Mouse (Mus musculus) limb, embryonic 11.5 days (tissue): ENCODE data around the gene Zbtb45. TPM values are rescaled to one million over a fixed set of nuclear protein-coding genes. Genes with fewer than 3 reads are reported as not detected.

Experiments used
- ATAC-seq: fragments of 200-750 bp; cut with Nextera tagmentation; 2 replicates; pipeline ENCODE4 v1.8.0; 2017; ENCODE audit warnings: low read depth; ENCODE audit not compliant: insufficient number of reproducible peaks, low FRiP score, low TSS enrichment
- DNase-seq: peaks from one replicate; pipeline ENCODE4 v3.0.0-alpha.2; 2015; ENCODE audit warnings: low spot score
- H3K27ac ChIP-seq: fragments of 300-500 bp; sonication (generic); replicated peaks from 2 replicates; pipeline ENCODE4 v1.5.1; 2014; ENCODE audit warnings: low read depth, mild to moderate bottlenecking, low read length
- H3K27me3 ChIP-seq: fragments of 300-500 bp; sonication (generic); 2 replicates; pipeline ENCODE4 v1.6.1; 2014; ENCODE audit warnings: mild to moderate bottlenecking, low read length, mixed read lengths; ENCODE audit not compliant: control insufficient read depth, insufficient read depth
- H3K36me3 ChIP-seq: fragments of 300-500 bp; sonication (generic); 2 replicates; pipeline ENCODE4 v1.6.1; 2014; ENCODE audit warnings: mild to moderate bottlenecking, low read length, moderate library complexity, mixed read lengths; ENCODE audit not compliant: control insufficient read depth, insufficient read depth
- H3K4me1 ChIP-seq: fragments of 300-500 bp; sonication (generic); 2 replicates; pipeline ENCODE4 v1.6.1; 2014; ENCODE audit warnings: low read length, mixed read lengths; ENCODE audit not compliant: control insufficient read depth, insufficient read depth
- H3K4me2 ChIP-seq: fragments of 300-500 bp; sonication (generic); 2 replicates; pipeline ENCODE4 v1.6.1; 2014; ENCODE audit warnings: low read depth, mild to moderate bottlenecking, moderate library complexity; ENCODE audit not compliant: severe bottlenecking
- H3K4me3 ChIP-seq: fragments of 300-500 bp; sonication (generic); 2 replicates; pipeline ENCODE4 v1.5.1; 2014; ENCODE audit warnings: low read depth, low read length
- H3K9ac ChIP-seq: fragments of 300-500 bp; sonication (generic); 2 replicates; pipeline ENCODE4 v1.6.1; 2014; ENCODE audit warnings: mild to moderate bottlenecking, low read length
- H3K9me3 ChIP-seq: fragments of 300-500 bp; sonication (generic); 2 replicates; pipeline ENCODE4 v1.6.1; 2016; ENCODE audit warnings: low read length; ENCODE audit not compliant: control insufficient read depth
- WGBS: fragments of 180-500 bp; shearing (Covaris S2); extraction: QIAGEN DNeasy Blood & Tissue Kit; methylation state at CpG from one replicate; pipeline ENCODE4 v1.1.7; 2014; 5-methylcytosine and 5-hydroxymethylcytosine counted together
- polyA plus RNA-seq: library from polyadenylated mRNA; unstranded; fragments of >200 nt; fragmentation: Nextera tagmentation; extraction: Ambion mirVana; gene quantifications from 2 replicates; pipeline ENCODE4 v1.2.1, GENCODE M21; 2014

Gene Zbtb45
- polyA plus RNA-seq, 1 experiment from 2014 or later = 31.5 TPM

DNA sequence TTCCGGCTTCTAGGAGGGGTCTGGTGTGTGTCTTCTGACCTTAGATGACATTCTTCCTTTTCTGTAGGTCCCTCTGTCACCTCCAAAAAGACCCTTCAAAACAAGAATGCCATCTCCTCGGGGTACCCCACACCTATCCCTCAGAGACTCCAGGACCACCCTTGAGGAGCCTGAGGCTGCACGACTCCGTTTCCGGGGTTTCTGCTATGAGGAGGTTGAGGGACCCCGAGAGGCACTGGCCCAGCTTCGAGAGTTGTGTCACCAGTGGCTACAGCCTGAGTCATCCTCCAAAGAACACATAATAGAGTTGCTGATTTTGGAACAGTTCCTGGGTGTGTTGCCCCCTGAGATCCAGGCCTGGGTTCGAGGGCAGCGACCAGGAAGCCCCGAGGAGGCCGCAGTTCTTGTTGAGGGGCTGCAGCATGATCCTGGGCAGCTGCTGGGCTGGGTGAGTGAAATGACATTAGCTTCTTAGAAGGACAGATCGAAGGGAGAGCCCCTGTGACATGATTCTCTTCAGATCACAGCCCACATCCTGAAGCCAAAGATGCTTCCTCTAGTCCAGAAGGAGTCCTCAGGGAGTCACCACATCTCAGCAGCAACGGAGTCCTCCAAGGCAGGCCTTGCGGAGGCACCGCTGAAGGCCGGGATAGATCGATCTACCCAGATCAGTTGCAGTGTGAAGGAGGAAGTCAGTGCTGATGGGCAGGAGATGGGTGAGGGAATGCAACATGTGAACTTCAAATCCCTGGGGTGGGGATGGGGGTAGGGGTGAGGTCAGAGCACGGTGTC is 30.7 kb downstream of the Zbtb45 start:
- DNase-seq = no peak
- no peak for ATAC-seq
- H3K4me1 ChIP-seq = no peaks in the 10 kb centered on the region
- no peaks in the 10 kb centered on the region for H3K27me3 ChIP-seq
- no peak overlapping the region for H3K27ac ChIP-seq
- no peak overlapping the region for H3K9ac ChIP-seq
- H3K4me2 ChIP-seq = peak overlapping the region; percentile 58; the same call in 1 of the 2 replicates
- peaks cover 3% of the 10 kb centered on the region; the same call in 1 of the 2 replicates for H3K36me3 ChIP-seq
- no peak overlapping the region for H3K4me3 ChIP-seq
- WGBS = 81% methylated on average over 18 of the region's 18 CpGs
- H3K9me3 ChIP-seq = no peaks in the 10 kb centered on the region

DNA sequence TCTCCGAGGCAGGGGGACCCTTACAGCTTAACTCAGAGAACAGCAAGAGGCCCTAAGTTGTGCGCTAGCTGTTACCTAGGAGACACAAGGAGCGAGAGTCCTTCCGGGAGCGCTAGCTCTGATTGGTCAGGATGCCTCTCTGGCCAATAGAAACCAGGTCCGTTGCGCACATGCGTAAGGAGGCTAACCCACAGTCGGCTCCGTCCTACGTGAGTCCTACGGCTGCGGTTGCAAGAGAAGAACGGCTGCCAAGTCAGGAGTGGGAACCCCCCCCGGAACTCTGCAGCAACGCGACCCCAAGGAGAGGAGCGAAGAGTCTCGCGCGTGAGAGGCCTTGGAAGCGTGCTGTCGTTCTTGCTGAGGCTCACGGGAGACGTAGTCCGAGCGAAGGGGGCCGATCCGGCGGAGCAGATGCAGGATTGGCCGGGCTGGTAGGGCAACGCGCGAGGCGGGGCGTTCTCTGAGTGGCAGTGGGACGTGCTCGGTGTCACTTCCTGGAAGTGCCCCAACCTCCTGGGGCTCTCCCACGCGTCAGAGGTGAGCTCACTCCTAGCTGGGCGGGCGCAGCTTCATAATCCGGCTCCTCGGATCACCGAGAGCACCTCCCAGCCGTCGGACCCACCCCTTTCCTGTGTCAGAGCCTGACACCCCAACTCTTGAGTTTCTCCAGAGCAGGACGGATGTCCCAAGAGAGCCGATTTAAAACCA is 32.0 kb downstream of the Zbtb45 start, which contains the start of gene Zfp446:
Gene Zfp446 (plus strand): TSS at position 167 of the 708 bp plus-strand sequence.
- ATAC-seq = peak; percentile 99
- no peaks in the 10 kb centered on the region for H3K4me1 ChIP-seq
- DNase-seq = peak; percentile 97
- peak within 1 kb of the TSS; percentile 65 for H3K4me3 ChIP-seq
- no peaks in the 10 kb centered on the region for H3K9me3 ChIP-seq
- under 1% methylated on average over 47 of the region's 49 CpGs for WGBS
- H3K36me3 ChIP-seq = peaks cover 3% of the 10 kb centered on the region; the same call in 1 of the 2 replicates
- no peaks in the 10 kb centered on the region for H3K27me3 ChIP-seq
- H3K9ac ChIP-seq = peak within 1 kb of the TSS; percentile 68
- H3K27ac ChIP-seq = peak within 1 kb of the TSS; percentile 88
- H3K4me2 ChIP-seq = peak within 1 kb of the TSS; percentile 58

GRCm38 (mm10) chr7:12970906-12971305 is 38.9 kb downstream of the Zbtb45 start:
- no peak overlapping the region for H3K27ac ChIP-seq
- H3K36me3 ChIP-seq = peaks cover 10% of the 10 kb centered on the region
- DNase-seq (no peak), ATAC-seq (no peak)
- 94% methylated on average over 25 of the region's 25 CpGs for WGBS
- H3K4me2 ChIP-seq = no peak overlapping the region
- H3K4me1 ChIP-seq = peaks cover 6% of the 10 kb centered on the region; the same call in 1 of the 2 replicates
- H3K9ac ChIP-seq = no peak overlapping the region
- no peaks in the 10 kb centered on the region for H3K9me3 ChIP-seq
- no peak overlapping the region for H3K4me3 ChIP-seq
- no peaks in the 10 kb centered on the region for H3K27me3 ChIP-seq

GRCm38 (mm10) chr7:12966104-12966845 is 43.6 kb downstream of the Zbtb45 start:
- peak overlapping the region; percentile 75 for H3K27ac ChIP-seq
- H3K4me3 ChIP-seq = peak overlapping the region; percentile 86
- 1% methylated on average over 25 of the region's 29 CpGs for WGBS
- no peaks in the 10 kb centered on the region for H3K27me3 ChIP-seq
- DNase-seq (peak; percentile 67), ATAC-seq (peak; percentile 24)
- peaks cover 9% of the 10 kb centered on the region for H3K36me3 ChIP-seq
- H3K4me1 ChIP-seq = peaks cover 6% of the 10 kb centered on the region; the same call in 1 of the 2 replicates
- peak overlapping the region; percentile 91 for H3K4me2 ChIP-seq
- no peaks in the 10 kb centered on the region for H3K9me3 ChIP-seq
- peak overlapping the region; percentile 89 for H3K9ac ChIP-seq

DNA sequence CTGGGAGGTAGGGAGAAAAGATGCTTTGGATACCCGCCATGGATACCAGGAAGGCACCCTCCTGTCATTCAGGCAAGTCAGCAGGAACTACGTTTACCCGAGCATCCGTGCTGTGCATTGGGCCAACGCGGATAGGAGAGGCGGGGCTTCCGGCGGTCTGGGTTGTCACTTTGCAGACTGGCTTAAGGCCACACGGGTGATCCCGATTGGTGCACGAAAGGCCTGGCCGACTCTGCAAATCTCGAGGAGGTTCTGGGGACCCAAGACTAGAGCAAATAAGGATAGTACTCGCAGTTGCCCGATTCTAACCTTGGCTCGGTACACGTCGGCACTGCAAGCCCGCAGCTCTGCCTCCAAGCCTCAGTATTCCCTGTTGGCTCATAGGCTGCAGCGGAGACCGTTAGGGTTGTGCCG is 44.1 kb downstream of the Zbtb45 start, which contains the start of gene Zfp324:
Gene Zfp324 (plus strand): TSS at position 161 of the 414 bp plus-strand sequence.
- peak within 1 kb of the TSS; percentile 75 for H3K27ac ChIP-seq
- DNase-seq (peak; percentile 88), ATAC-seq (peak; percentile 87)
- peaks cover 3% of the 10 kb centered on the region for H3K36me3 ChIP-seq
- peaks cover 6% of the 10 kb centered on the region; the same call in 1 of the 2 replicates for H3K4me1 ChIP-seq
- H3K4me3 ChIP-seq = peak within 1 kb of the TSS; percentile 86
- H3K9ac ChIP-seq = peak within 1 kb of the TSS; percentile 89
- H3K4me2 ChIP-seq = peak within 1 kb of the TSS; percentile 91
- H3K27me3 ChIP-seq = no peaks in the 10 kb centered on the region
- no peaks in the 10 kb centered on the region for H3K9me3 ChIP-seq
- 0% methylated on average over 23 of the region's 23 CpGs for WGBS

DNA sequence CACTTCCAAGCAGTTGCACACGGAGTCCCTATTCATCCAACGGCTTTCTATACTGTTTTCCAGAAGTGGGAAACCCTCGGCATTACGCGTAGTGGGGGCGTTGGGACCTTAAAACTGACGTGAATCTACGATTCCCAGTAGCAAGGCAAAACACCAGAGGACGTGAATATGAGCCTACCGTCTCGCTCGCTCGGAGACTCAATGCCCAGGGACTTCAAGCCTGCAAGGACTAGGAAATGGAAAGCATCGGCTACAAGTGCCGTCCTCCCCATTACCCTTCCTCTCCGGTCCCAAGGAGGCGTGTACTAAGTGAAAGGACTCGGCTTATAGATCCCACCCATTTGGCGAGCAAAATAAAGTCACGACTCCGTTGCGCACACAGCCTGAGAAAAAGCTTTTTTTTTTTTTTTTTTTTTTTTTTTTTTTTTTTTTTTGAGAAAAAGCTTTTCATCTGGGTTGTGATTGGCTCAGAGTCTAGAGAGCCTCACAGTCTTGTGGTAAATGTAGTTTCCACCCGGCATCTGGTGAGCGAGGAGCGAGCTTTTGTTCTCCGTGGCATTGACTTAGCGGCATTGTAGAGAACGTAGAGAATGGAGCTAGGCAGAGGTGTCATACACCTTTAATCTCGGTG is 48.2 kb downstream of the Zbtb45 start:
- DNase-seq (peak; percentile 78), ATAC-seq (peak; percentile 78)
- WGBS = 4% methylated on average over 29 of the region's 29 CpGs
- Histone ChIP-seq H3K27ac (peak overlapping the region; percentile 24; the same call in 1 of the 2 replicates), H3K4me2 (peak overlapping the region; percentile 39), H3K9me3 (no peaks in the 10 kb centered on the region), H3K9ac (peak overlapping the region; percentile 55), H3K4me3 (peak overlapping the region; percentile 42), H3K4me1 (peaks cover 2% of the 10 kb centered on the region; the same call in 1 of the 2 replicates), H3K27me3 (no peaks in the 10 kb centered on the region), H3K36me3 (no peaks in the 10 kb centered on the region)

DNA sequence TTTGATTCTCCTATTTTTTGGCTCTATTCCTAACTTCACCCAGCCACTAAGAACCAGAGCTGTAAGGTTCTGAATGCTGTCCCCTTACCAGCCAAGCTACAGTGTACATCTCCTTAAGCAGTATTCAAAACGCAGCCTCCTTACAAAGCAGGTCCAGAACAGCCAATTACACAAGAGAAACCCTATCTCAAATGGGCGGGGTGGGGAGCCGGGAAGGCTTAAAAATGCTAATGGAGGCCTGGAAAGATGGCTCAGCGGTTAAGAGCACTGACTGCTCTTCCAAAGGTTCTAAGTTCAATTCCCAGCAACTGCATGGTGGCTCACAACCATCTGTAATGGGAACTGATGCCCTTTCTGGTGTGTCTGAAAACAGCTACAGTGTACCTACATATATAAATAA is 50.1 kb downstream of the Zbtb45 start:
- H3K27me3 ChIP-seq = no peaks in the 10 kb centered on the region
- no peak overlapping the region for H3K4me3 ChIP-seq
- WGBS = 16% methylated on average over 4 of the region's 4 CpGs
- H3K27ac ChIP-seq = no peak overlapping the region
- DNase-seq (no peak), ATAC-seq (no peak)
- H3K36me3 ChIP-seq = no peaks in the 10 kb centered on the region
- no peaks in the 10 kb centered on the region for H3K4me1 ChIP-seq
- H3K9ac ChIP-seq = no peak overlapping the region
- no peak overlapping the region for H3K4me2 ChIP-seq
- no peaks in the 10 kb centered on the region for H3K9me3 ChIP-seq
